Mouse (Mus musculus) heart, postnatal 36 days (tissue): Measurements from ENCODE around the gene Tbc1d12. TPM values are rescaled to one million over a fixed set of nuclear protein-coding genes. Genes with fewer than 3 reads are reported as not detected.

Experiments
- DNase-seq, 2 experiments: peaks; one replicate each; pipeline ENCODE4 v3.0.0; 2021 to 2022
- intact Hi-C: fragments of 180-260 bp; cut with DNase I; formaldehyde crosslinking; loops from one replicate; pipeline ENCODE4 v1.15.1; 2025
- total RNA-seq, 2 experiments: library from RNA; stranded (reverse); gene quantifications; 2 replicates each; pipeline ENCODE4 v1.2.3; 2021

Tbc1d12 gene
- total RNA-seq, 2 experiments from 2014 or later, result 6.4 to 6.9 TPM

DNA sequence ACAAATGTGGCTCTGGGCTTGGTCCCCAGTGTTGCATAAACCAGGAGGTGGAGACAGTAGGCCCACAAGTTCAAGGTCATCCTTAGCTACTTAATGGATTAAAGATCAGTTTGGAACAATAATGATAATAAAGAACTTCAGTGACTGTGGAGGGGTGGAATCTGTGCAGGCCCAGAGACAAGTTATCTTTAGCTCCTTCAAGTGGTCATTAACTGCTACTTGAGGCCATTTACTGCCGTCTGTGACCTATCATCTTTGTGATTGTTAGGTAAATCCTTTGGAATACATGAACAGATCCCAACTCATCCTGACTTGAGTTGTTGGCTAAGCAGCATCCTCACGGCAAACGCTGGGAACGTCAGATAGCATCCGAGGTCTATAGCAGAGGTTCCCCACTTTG lies 66.1 kb downstream of the Tbc1d12 start:
- intact Hi-C loops, result no loop called here
- DNase-seq, result no peak

- no peak for DNase-seq
- intact Hi-C loops, result no loop called here
Measured at GRCm38 (mm10) chr19:38913786-38914185, 77.4 kb downstream of the Tbc1d12 start.

GRCm38 (mm10) chr19:38914926-38915325 lies 78.5 kb downstream of the Tbc1d12 start:
- intact Hi-C loops, result loop anchor here (5.0 kb wide), 1 partner anchor 493 kb away; no protein-coding TSS in a partner anchor

DNA sequence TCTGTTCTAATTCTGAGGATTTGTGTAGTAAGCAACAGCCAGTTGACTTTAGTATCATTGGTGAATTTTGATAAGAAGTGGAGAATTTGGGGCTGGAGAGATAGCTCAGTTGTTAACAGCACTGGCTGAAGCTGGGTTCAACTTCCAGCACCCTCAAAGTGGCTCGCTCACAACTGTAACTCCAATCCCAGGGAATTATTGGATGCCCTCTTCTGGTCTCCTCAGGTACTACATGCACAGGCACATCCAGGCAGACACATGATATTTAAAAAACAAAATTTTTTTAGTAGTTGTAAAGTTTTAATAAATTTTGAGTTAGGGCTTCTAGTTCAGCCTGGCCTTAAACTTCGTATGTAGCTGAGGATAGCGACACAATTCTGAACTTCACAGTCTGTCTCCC lies 79.3 kb downstream of the Tbc1d12 start:
- DNase-seq, result peak; percentile 31 to 45
- intact Hi-C loops, result loop anchor here (5.0 kb wide), 1 partner anchor 493 kb away; no protein-coding TSS in a partner anchor

More at GRCm38 (mm10) chr19:38914926-38915325, 78.5 kb downstream of the Tbc1d12 start:
- DNase-seq, result no peak

DNA sequence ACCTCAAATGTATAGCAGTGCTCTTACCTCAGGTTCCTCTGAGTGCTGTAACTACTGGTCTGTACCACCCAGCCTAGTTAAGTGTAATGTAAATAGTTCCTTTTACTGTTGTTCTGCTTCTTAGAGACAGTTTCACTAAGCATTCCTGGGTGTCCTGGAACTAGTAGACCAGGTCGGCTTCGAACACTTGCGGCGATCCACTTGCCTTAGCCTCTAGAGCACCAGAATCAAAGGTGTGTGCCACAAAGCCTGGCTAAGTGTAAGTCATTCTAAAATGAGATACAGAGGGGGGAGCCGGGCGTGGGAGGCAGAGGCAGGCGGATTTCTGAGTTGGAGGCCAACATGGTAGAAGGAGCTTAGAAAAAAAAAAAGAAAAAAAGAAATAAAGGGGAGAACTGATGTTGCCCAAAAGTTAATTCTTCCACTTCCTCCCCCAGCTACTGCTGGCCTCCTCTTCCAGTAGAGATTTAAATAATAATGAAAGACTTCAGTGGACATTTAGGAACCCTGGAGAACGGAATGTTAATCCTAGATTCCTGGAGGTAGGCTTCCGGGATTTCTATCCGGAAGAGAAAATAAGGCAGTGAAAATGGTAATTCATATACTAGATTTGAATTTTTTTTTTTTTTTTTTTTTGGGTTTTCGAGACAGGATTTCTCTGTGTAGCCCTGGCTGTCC lies 92.2 kb downstream of the Tbc1d12 start:
- DNase-seq, result no peak
- intact Hi-C loops, result no loop called here

- intact Hi-C loops, result no loop called here
- no peak for DNase-seq
Measured at GRCm38 (mm10) chr19:38929471-38930251, 93.3 kb downstream of the Tbc1d12 start.

- peak; percentile 1 to 6 for DNase-seq
- intact Hi-C loops, result no loop called here
Measured at GRCm38 (mm10) chr19:38930252-38930787, 93.9 kb downstream of the Tbc1d12 start.

DNA sequence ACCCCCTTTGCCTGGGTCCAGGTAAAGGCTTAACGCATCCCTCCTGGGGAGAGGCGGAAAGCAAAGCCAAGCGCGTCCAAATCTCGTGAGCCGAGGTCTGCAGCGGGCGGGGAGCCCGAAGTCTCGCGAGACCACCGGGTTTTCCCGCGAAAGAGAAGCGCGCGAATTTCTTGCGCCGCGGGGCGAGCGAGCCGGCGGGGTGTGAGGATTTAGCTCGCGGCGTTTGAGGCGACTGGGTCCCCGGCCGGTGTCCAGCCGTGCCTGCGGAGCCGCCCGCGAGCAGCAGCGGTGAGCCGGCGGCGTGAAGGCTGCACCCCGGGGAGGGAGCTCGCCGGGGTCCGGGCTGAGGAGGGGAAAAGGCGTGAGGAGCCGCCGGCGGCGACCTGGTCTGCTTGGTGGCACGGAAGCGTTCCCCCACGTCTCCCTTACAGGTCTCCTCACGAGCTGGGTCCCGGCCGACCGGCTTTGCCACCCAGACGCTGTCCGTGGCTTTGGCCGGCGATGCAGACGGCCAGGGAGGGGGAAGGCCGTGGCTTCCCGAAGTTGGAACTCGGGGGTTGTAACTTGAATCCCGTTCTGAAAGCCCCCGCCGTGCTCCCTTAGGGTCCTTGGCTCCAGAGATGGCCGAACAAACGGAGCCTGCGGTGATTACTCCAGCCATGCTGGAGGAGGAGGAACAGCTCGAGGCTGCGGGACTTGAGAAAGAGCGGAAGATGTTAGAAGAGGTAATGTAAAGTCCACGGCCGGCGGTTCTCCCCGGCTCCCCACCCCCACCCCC lies 94.6 kb downstream of the Tbc1d12 start, which contains the start of gene Hells:
TSS of gene Hells (plus strand) at position 128 of the 778 bp plus-strand sequence.
- peak; percentile 85 to 87 for DNase-seq
- intact Hi-C loops, result no loop called here

GRCm38 (mm10) chr19:38931566-38931890 lies 95.1 kb downstream of the Tbc1d12 start:
- intact Hi-C loops, result no loop called here
- DNase-seq, result no peak

DNA sequence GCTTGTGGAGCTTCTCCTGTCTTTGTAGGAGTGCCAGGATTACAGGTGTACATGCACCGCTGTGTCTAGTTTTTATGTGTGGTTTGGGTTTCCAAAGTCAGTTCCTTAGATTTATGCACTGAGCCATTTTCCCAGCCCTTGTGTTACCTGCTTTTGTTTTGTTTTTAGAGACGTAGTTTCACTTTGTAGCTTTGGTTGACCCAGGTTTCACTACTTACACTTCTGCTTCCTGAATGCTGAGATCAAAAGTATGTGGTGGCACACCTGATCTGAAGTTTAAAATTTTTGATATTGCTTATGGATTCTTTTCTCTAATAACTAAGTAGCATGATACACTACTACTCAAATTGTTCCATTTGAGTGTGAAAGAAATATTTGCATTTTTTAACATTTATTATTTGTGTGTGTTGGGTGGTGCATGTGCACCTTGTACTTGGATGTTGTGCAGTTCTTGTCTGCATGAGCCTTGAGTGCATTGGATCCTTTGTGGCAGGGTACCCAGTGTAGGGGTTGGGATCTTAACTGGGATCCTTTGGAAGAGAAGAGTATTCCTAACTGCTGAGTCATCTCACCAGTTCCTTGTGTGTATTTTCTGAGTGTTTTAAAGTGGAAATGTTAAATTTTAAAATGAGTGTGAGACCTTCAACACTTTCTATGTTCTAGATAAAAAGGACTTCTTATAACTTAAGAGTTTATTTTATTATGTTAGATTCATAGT lies 108.4 kb downstream of the Tbc1d12 start:
- intact Hi-C loops, result no loop called here
- no peak for DNase-seq

Other genes starting within 250 kb of the Tbc1d12 start
- gene Noc3l, start 17.3 kb upstream of the Tbc1d12 start, total RNA-seq, result 1 to 10 TPM; 6.0 to 6.3 TPM
- 1 to 10 TPM in 1 of 2 experiments, under 1 TPM in 1; 0.84 to 2.0 TPM for gene Hells, start 94.3 kb downstream of the Tbc1d12 start, total RNA-seq
- gene Cyp2c55, start 170.4 kb downstream of the Tbc1d12 start, total RNA-seq, result not detected
- not detected for gene Cyp2c65, start 224.4 kb downstream of the Tbc1d12 start, total RNA-seq